Mouse (Mus musculus) stomach, postnatal 0 days (tissue): ENCODE results near the gene Ccl25. TPM values are rescaled to one million over a fixed set of nuclear protein-coding genes. Genes with fewer than 3 reads are reported as not detected.

Experiments used
- ATAC-seq: fragments of 200-750 bp; cut with Nextera tagmentation; 2 replicates; pipeline ENCODE4 v1.8.0; 2017; ENCODE audit not compliant: low FRiP score, low TSS enrichment
- DNase-seq: peaks from one replicate; pipeline ENCODE4 v3.0.0-alpha.2; 2016; ENCODE audit warnings: low spot score
- H3K27ac ChIP-seq: fragments of 300-500 bp; sonication (generic); replicated peaks from 2 replicates; pipeline ENCODE4 v1.5.1; 2014; ENCODE audit warnings: mild to moderate bottlenecking, control low read depth
- H3K27me3 ChIP-seq: fragments of 300-500 bp; sonication (generic); 2 replicates; pipeline ENCODE4 v1.6.1; 2014; ENCODE audit warnings: low read length; ENCODE audit not compliant: control insufficient read depth, insufficient read depth
- H3K36me3 ChIP-seq: fragments of 300-500 bp; sonication (generic); 2 replicates; pipeline ENCODE4 v1.6.1; 2014; ENCODE audit warnings: low read length, mixed read lengths; ENCODE audit not compliant: control insufficient read depth, insufficient read depth
- H3K4me1 ChIP-seq: fragments of 300-500 bp; sonication (generic); replicated peaks from 2 replicates; pipeline ENCODE4 v1.6.1; 2014; ENCODE audit warnings: antibody characterized with exemption; ENCODE audit not compliant: control insufficient read depth, insufficient read depth
- H3K4me2 ChIP-seq: fragments of 300-500 bp; sonication (generic); replicated peaks from 2 replicates; pipeline ENCODE4 v1.6.1; 2014; ENCODE audit warnings: low read depth, mild to moderate bottlenecking, control low read depth, moderate library complexity
- H3K4me3 ChIP-seq: fragments of 300-500 bp; sonication (generic); 2 replicates; pipeline ENCODE4 v1.5.1; 2014; ENCODE audit warnings: low read depth, low read length, control low read depth
- H3K9ac ChIP-seq: fragments of 300-500 bp; sonication (generic); 2 replicates; pipeline ENCODE4 v1.6.1; 2014; ENCODE audit warnings: mild to moderate bottlenecking, low read length, control low read depth, mixed read lengths
- H3K9me3 ChIP-seq: fragments of 300-500 bp; sonication (generic); 2 replicates; pipeline ENCODE4 v1.6.1; 2016; ENCODE audit warnings: low read length; ENCODE audit not compliant: control insufficient read depth
- CTCF ChIP-seq: IDR thresholded peaks from 2 replicates; pipeline ENCODE4 v1.5.1; 2016; ENCODE audit warnings: antibody characterized with exemption, low read depth, mild to moderate bottlenecking, moderate library complexity
- EP300 ChIP-seq: optimal IDR thresholded peaks from 2 replicates; pipeline ENCODE3; 2016; ENCODE audit warnings: antibody characterized with exemption
- WGBS: fragments of 180-500 bp; shearing (Covaris S2); extraction: QIAGEN DNeasy Blood & Tissue Kit; methylation state at CpG from one replicate; pipeline ENCODE4 v1.1.7; 2014; 5-methylcytosine and 5-hydroxymethylcytosine counted together
- polyA plus RNA-seq: library from polyadenylated mRNA; unstranded; fragments of >200 nt; fragmentation: Nextera tagmentation; extraction: Ambion mirVana; gene quantifications from 2 replicates; pipeline ENCODE4 v1.2.1, GENCODE M21; 2015

Ccl25 gene
- polyA plus RNA-seq, 1 experiment from 2014 or later = 5.3 TPM

- TF ChIP-seq CTCF = no peak
- no peak for TF ChIP-seq EP300
- no peaks in the 10 kb centered on the region for H3K9me3 ChIP-seq
- no peaks in the 10 kb centered on the region for H3K27me3 ChIP-seq
- DNase-seq (no peak), ATAC-seq (no peak)
- H3K9ac ChIP-seq = no peak overlapping the region
- peaks cover 25% of the 10 kb centered on the region for H3K36me3 ChIP-seq
- 78% methylated on average over 3 of the region's 3 CpGs for WGBS
- H3K4me3 ChIP-seq = no peak overlapping the region
- H3K4me1 ChIP-seq = no peaks in the 10 kb centered on the region
- no peak overlapping the region for H3K4me2 ChIP-seq
- H3K27ac ChIP-seq = no peak overlapping the region
Observed at GRCm38 (mm10) chr8:4304124-4304547, 20.9 kb upstream of the Ccl25 start.

GRCm38 (mm10) chr8:4305838-4306237 is 19.2 kb upstream of the Ccl25 start:
- DNase-seq (no peak), ATAC-seq (no peak)
- Histone ChIP-seq H3K36me3 (peaks cover 25% of the 10 kb centered on the region), H3K27me3 (no peaks in the 10 kb centered on the region), H3K4me2 (no peak overlapping the region), H3K27ac (no peak overlapping the region), H3K4me1 (no peaks in the 10 kb centered on the region), H3K9me3 (no peaks in the 10 kb centered on the region), H3K4me3 (no peak overlapping the region), H3K9ac (no peak overlapping the region)
- 64% methylated on average over 2 of the region's 2 CpGs for WGBS
- TF ChIP-seq EP300 = no peak
- TF ChIP-seq CTCF = no peak

- ATAC-seq = no peak
- Histone ChIP-seq H3K36me3 (peaks cover 12% of the 10 kb centered on the region; the same call in 1 of the 2 replicates), H3K4me2 (no peak overlapping the region), H3K9ac (no peak overlapping the region), H3K27ac (no peak overlapping the region), H3K27me3 (no peaks in the 10 kb centered on the region), H3K9me3 (no peaks in the 10 kb centered on the region), H3K4me1 (no peaks in the 10 kb centered on the region), H3K4me3 (no peak overlapping the region)
- TF ChIP-seq CTCF (no peak), EP300 (no peak)
- DNase-seq = no peak
Observed at GRCm38 (mm10) chr8:4312104-4312503, 12.9 kb upstream of the Ccl25 start.

GRCm38 (mm10) chr8:4313254-4314124 is 11.5 kb upstream of the Ccl25 start:
- WGBS = 53% methylated on average over 3 of the region's 3 CpGs
- DNase-seq = no peak
- H3K9me3 ChIP-seq = no peaks in the 10 kb centered on the region

GRCm38 (mm10) chr8:4314852-4315251 is 10.2 kb upstream of the Ccl25 start:
- no peak overlapping the region for H3K4me3 ChIP-seq
- no peak overlapping the region for H3K9ac ChIP-seq
- no peak overlapping the region for H3K27ac ChIP-seq
- ATAC-seq (no peak), DNase-seq (no peak)
- H3K4me2 ChIP-seq = no peak overlapping the region
- no peaks in the 10 kb centered on the region for H3K27me3 ChIP-seq
- H3K9me3 ChIP-seq = no peaks in the 10 kb centered on the region
- TF ChIP-seq EP300 = no peak
- TF ChIP-seq CTCF = no peak
- WGBS = 78% methylated on average over 3 of the region's 3 CpGs
- H3K4me1 ChIP-seq = no peaks in the 10 kb centered on the region
- peaks cover 11% of the 10 kb centered on the region; the same call in 1 of the 2 replicates for H3K36me3 ChIP-seq

More at GRCm38 (mm10) chr8:4313254-4314124, 11.5 kb upstream of the Ccl25 start:
- H3K4me2 ChIP-seq = no peak overlapping the region
- peaks cover 12% of the 10 kb centered on the region; the same call in 1 of the 2 replicates for H3K36me3 ChIP-seq
- H3K9ac ChIP-seq = no peak overlapping the region
- no peak for ATAC-seq
- no peak overlapping the region for H3K4me3 ChIP-seq
- TF ChIP-seq EP300 (no peak), CTCF (no peak)
- H3K4me1 ChIP-seq = no peaks in the 10 kb centered on the region
- H3K27ac ChIP-seq = no peak overlapping the region
- H3K27me3 ChIP-seq = no peaks in the 10 kb centered on the region

GRCm38 (mm10) chr8:4318124-4318523 is 6.9 kb upstream of the Ccl25 start:
- 84% methylated on average over 5 of the region's 5 CpGs for WGBS
- TF ChIP-seq CTCF (no peak), EP300 (no peak)
- H3K4me2 ChIP-seq = no peak overlapping the region
- H3K4me1 ChIP-seq = no peaks in the 10 kb centered on the region
- no peak overlapping the region for H3K27ac ChIP-seq
- no peak for DNase-seq
- H3K4me3 ChIP-seq = no peak overlapping the region
- no peaks in the 10 kb centered on the region for H3K27me3 ChIP-seq
- no peak for ATAC-seq
- no peaks in the 10 kb centered on the region; the same call in 1 of the 2 replicates for H3K36me3 ChIP-seq
- no peaks in the 10 kb centered on the region for H3K9me3 ChIP-seq
- no peak overlapping the region for H3K9ac ChIP-seq
